Mouse (Mus musculus) kidney, adult 2 months (tissue): Measurements from ENCODE around the gene Cnpy3. TPM values are rescaled to one million over a fixed set of nuclear protein-coding genes. Genes with fewer than 3 reads are reported as not detected.

Experiments used
- DNase-seq: peaks from one replicate; pipeline ENCODE4 v3.0.0; 2021
- H3K27ac ChIP-seq: fragments of 200-500 bp; 2 replicates; pipeline ENCODE4 v1.5.1; 2012; ENCODE audit warnings: low read depth, low read length, control low read depth, inconsistent platforms; ENCODE audit not compliant: insufficient read depth
- H3K27me3 ChIP-seq: fragments of 200-500 bp; replicated peaks from 2 replicates; pipeline ENCODE4 v1.6.1; 2012; ENCODE audit warnings: mild to moderate bottlenecking, moderate library complexity, low read length, inconsistent platforms; ENCODE audit not compliant: control insufficient read depth, insufficient read depth
- H3K36me3 ChIP-seq: fragments of 200-500 bp; 2 replicates; pipeline ENCODE4 v1.6.1; 2012; ENCODE audit warnings: mild to moderate bottlenecking, moderate library complexity, low read length, inconsistent platforms; ENCODE audit not compliant: control insufficient read depth, insufficient read depth
- H3K4me1 ChIP-seq: fragments of 200-500 bp; 2 replicates; pipeline ENCODE4 v1.6.1; 2011; ENCODE audit warnings: low read length; ENCODE audit not compliant: control insufficient read depth, insufficient read depth
- H3K4me3 ChIP-seq: fragments of 200-500 bp; 2 replicates; pipeline ENCODE4 v1.5.1; 2011; ENCODE audit warnings: mild to moderate bottlenecking, low read depth, low read length, control low read depth; ENCODE audit not compliant: insufficient read depth
- CTCF ChIP-seq: fragments of 200-500 bp; conservative IDR thresholded peaks from 2 replicates; pipeline ENCODE4 v1.5.1; 2011; ENCODE audit warnings: low read depth, mild to moderate bottlenecking, control low read depth, low read length, moderate library complexity, mixed read lengths; ENCODE audit not compliant: insufficient read depth, insufficient read length
- POLR2A ChIP-seq: fragments of 200-500 bp; IDR thresholded peaks from one replicate; pipeline ENCODE4 v1.6.1; 2011; ENCODE audit warnings: low read depth, low read length, control low read depth
- WGBS: fragments of 180-500 bp; shearing (Covaris S2); methylation state at CpG from one replicate; pipeline ENCODE4 v1.1.7; 2018; 5-methylcytosine and 5-hydroxymethylcytosine counted together
- polyA plus RNA-seq: library from polyadenylated mRNA; depleted of rRNA; stranded (reverse); fragments of >200 nt; gene quantifications from 2 replicates; pipeline ENCODE4 v1.2.3, GENCODE M21; 2012

The Cnpy3 gene
- polyA plus RNA-seq, 1 experiment: 48.3 TPM

DNA sequence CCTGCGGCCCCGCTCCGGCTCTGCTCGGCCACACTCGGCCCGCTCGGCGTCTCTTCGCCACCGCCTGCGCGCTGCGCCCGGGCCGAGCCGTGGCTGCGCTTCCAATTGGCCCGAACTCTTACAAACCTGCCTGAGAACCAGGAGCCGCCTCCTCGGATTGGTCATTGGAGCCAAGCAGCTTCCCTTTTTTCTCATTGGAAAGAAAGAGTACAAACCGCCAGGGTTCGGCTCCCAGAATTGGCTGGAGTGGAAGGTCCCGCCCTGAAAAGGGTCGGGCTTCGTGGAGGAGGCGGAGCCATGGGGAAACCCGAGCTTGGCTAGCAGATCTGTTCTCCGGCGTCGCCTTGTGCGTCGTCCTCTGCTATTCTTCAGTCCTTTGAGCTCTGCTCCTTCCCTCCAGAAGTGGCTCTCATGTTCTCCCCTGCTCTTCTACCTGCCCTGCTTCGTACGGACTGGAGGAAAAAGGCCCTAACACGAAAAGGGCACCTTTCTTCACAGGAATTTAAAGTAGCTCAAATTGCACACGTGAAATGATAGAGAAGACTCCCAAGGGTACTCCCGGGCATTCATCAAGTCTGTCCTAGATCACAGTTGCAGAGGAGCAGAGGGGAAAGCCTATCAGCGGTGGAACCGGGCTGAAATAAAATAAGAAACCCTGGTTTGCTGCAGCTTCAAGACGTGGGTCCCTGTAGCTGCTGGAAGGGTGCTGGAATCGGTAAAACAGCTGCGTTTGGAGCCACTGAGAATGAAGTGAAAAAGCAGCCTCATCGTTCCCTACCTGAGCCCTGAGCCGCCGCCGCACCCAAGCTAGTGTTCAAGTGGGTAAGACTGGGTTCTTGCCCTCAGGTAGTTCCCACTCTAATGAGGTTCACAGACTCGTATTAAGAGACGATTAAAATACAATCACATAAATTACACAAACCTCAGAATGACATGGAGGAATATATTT, 46.9 kb downstream of the Cnpy3 start, which contains the start of gene Ppp2r5d:
Gene Ppp2r5d, minus strand, starts transcription at position 225 of the 949 bp plus-strand sequence.
- TF ChIP-seq CTCF: no peak
- peak; percentile 39 for TF ChIP-seq POLR2A
- no peaks in the 10 kb centered on the region for H3K36me3 ChIP-seq
- peak within 1 kb of the TSS; percentile 78 for H3K27ac ChIP-seq
- peak within 1 kb of the TSS; percentile 76 for H3K4me3 ChIP-seq
- H3K4me1 ChIP-seq: peaks cover 3% of the 10 kb centered on the region; the same call in 1 of the 2 replicates
- no peaks in the 10 kb centered on the region for H3K27me3 ChIP-seq
- peak; percentile 99 for DNase-seq
- WGBS: under 1% methylated on average over 48 of the region's 48 CpGs

DNA sequence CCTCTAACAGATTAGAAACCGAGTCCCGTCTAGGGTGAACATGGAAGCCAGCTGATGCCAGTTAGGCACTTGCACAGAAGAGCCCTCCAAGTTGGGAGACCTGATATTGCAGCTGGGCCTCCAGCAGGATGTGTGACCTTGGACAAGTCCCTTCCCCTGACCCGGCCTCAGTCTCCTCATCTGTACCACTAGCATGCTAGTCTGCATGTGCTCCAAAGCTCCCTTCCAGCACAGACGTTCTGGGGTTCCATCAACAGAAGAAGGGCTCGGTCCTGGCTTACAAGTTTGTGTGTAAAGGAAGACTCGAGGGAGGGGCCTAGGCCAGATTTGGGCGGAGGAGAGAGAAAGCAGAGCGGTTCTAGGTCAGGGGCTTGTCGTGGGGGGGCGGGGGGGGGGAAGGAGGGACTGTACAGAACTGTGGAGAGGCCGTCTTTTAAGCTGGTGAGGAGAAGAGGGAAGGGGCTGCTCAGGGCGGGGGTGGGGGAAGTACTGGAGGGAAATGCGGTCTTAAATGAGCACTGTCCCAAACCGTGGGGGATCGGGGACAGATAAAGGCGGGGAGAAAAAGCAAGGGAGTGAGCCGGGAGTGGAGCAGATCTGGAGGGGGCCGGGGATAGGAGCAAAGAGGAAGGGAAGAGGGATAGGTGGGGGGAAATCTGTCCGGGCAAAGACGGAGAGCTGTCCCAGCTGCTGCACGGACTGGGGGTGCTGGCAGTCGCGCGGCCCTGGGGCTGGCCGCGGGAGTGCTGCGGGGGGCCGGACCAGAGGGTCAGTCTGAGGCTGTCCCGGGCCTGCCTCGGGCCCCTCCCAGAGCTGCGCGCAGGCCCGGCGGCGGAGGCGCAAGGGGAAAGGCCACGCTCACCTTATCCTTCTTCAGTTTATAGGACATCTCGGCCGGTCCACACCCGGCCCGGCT, 47.8 kb downstream of the Cnpy3 start:
- Histone ChIP-seq H3K27ac (peak overlapping the region; percentile 44), H3K27me3 (no peaks in the 10 kb centered on the region), H3K4me1 (peaks cover 3% of the 10 kb centered on the region; the same call in 1 of the 2 replicates), H3K4me3 (peak overlapping the region; percentile 76), H3K36me3 (no peaks in the 10 kb centered on the region)
- 6% methylated on average over 41 of the region's 41 CpGs for WGBS
- TF ChIP-seq POLR2A (no peak), CTCF (no peak)
- DNase-seq: no peak

DNA sequence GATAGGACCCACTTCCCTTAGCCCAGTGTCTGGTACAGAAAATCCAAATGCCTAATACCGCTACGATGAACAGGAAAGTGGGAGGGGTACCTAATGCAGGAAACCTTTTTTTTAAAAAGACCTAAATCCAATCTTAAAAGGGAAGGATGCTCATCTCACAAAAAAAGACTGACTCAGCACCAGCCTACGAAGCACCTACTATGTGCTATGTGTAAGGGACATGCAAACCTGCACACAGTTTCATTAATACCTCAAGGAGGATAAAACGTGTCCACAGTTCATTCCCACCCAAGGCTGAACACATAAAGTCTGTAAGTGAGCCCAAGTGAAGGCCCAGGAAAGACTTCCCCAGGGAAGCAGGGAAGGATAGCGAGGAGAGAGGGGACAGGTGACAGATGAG, 49.5 kb downstream of the Cnpy3 start:
- Histone ChIP-seq H3K4me1 (peaks cover 3% of the 10 kb centered on the region; the same call in 1 of the 2 replicates), H3K27ac (no peak overlapping the region), H3K27me3 (no peaks in the 10 kb centered on the region), H3K36me3 (no peaks in the 10 kb centered on the region), H3K4me3 (no peak overlapping the region)
- WGBS: 85% methylated on average over 5 of the region's 5 CpGs
- DNase-seq: no peak
- TF ChIP-seq CTCF: no peak
- TF ChIP-seq POLR2A: no peak

DNA sequence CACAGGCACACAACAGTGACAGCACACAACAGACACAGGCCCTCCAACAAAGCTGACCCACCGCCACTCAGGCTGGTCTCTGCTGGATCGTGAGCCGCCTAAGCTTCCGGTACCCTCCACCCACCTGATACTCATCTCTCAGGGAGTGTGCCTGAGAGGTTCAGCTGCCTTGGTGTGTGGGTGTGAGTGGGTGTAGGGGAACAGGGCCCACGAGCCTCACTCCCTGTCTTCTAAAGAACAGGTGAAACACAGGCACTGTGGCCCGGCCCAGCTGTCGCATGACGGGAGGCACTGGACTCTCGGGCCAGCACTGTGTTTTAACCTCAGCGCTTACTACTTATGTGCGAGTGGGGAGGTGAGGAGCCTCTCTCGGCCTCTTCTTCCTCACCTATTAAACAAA, 49.9 kb downstream of the Cnpy3 start:
- TF ChIP-seq CTCF (no peak), POLR2A (no peak)
- Histone ChIP-seq H3K4me1 (peaks cover 3% of the 10 kb centered on the region; the same call in 1 of the 2 replicates), H3K36me3 (no peaks in the 10 kb centered on the region), H3K27ac (no peak overlapping the region), H3K4me3 (no peak overlapping the region), H3K27me3 (no peaks in the 10 kb centered on the region)
- DNase-seq: no peak
- WGBS: 85% methylated on average over 12 of the region's 12 CpGs

DNA sequence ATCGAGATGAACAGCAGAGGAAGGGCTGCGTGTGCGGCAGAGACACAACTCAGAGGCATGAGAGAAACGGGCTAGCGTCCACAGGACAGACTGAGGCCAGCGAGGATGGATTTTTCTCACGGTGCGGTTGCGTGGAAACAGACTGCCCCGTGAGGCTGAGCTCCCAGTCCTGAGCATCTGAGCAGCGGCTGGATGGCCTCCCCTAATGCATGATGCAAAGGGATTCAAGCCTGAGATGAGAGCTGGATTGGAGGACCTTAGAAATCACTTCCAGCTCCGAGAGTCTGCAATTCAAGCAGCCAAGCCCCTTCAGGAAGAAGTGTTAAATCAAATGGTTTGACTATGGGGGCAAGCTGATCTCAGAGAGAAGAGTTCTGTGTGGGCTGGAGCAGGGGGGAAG, 50.5 kb downstream of the Cnpy3 start:
- WGBS: 63% methylated on average over 12 of the region's 12 CpGs
- Histone ChIP-seq H3K4me1 (peaks cover 3% of the 10 kb centered on the region; the same call in 1 of the 2 replicates), H3K27ac (no peak overlapping the region), H3K27me3 (no peaks in the 10 kb centered on the region), H3K4me3 (no peak overlapping the region), H3K36me3 (no peaks in the 10 kb centered on the region)
- TF ChIP-seq CTCF (no peak), POLR2A (no peak)
- no peak for DNase-seq

DNA sequence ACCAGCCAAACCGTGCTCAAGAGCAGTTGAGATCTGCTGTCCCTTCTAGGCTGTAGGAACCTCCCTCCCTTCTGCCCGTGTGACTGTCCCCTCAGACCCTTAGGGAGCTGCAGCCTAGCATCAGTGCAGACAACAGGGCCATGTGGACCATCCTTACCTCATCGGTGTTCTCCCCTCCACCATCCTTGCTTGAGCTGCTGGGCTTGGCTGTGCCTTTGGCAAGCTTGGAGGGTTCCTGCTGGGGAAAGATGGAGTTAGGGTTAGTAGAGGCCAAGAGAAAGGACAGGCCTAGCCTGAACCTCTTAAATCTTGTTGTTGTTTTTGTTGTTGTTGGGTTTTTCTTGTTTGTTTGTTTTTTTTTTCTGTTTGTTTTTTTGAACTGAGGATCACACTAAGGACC, 52.1 kb downstream of the Cnpy3 start:
- Histone ChIP-seq H3K27me3 (no peaks in the 10 kb centered on the region), H3K36me3 (no peaks in the 10 kb centered on the region), H3K4me3 (no peak overlapping the region), H3K4me1 (peaks cover 3% of the 10 kb centered on the region; the same call in 1 of the 2 replicates), H3K27ac (no peak overlapping the region)
- 79% methylated on average over 3 of the region's 3 CpGs for WGBS
- no peak for DNase-seq
- no peak for TF ChIP-seq POLR2A
- TF ChIP-seq CTCF: no peak
